Mouse (Mus musculus): ENCODE measurements around the gene Tsfm. TPM values are rescaled to one million over a fixed set of nuclear protein-coding genes. Genes with fewer than 3 reads are reported as not detected.

Gene Tsfm
- polyA plus RNA-seq, 1 experiment from 2014 or later = 79.9 TPM

- Histone ChIP-seq H3K4me2 (peak overlapping the region; percentile 77), H3K4me1 (peaks cover 69% of the 10 kb centered on the region), H3K27me3 (replicated peaks) (no peaks in the 10 kb centered on the region), H3K36me3 (no peaks in the 10 kb centered on the region), H3K9ac (peak overlapping the region; percentile 96; the same call in 1 of the 2 replicates), H3K4me3 (replicated peaks) (peak overlapping the region; percentile 90), H3K27ac (peak overlapping the region; percentile 100), H3K9me3 (no peaks in the 10 kb centered on the region)
- ATAC-seq (ENCODE audit: insufficient read depth, low FRiP score, low read depth) = no peak
- 19% methylated on average over 11 of the region's 11 CpGs for WGBS
Measured at GRCm38 (mm10) chr10:126980933-126981530, 49.6 kb downstream of the Tsfm start.

DNA sequence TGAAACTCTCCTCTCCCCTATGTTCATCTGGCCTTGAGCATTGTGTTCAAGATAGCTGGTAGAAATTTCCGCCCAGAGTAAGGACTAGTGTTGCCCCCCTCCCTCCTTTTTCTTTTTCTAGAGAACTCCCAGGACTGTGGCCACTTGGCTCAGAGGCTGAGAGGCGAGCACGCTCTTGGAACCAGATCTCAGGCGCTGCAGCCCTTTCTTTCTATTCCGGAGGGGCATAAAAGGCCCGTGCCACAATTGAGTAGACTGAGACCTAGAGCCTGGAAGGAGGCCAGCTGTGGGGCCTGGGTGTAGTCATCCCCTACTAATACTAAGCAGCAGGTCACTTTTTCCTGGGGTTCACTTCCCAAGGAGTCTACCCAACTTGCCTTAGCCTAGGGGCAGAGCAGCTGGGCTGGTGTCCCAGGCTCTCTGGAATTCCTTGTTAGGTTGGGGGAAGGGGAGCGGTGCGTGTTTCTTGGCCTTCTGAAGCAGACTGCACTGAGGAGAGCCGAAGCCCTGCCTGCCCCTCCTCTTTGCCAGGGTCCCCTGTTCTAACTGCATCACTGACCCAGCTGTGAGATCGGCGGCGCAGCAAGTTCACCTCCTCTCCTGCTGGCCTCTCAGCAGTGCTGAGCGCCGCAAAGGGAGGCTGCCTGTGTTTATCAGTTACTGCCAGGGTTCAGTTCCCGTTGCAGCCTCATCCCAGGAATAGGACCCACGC is 50.3 kb downstream of the Tsfm start:
- Histone ChIP-seq H3K27me3 (replicated peaks) (no peaks in the 10 kb centered on the region), H3K4me1 (peaks cover 62% of the 10 kb centered on the region), H3K9ac (peak overlapping the region; percentile 96), H3K4me3 (replicated peaks) (peak overlapping the region; percentile 90), H3K27ac (peak overlapping the region; percentile 100), H3K4me2 (peak overlapping the region; percentile 77), H3K36me3 (no peaks in the 10 kb centered on the region), H3K9me3 (no peaks in the 10 kb centered on the region)
- whole genome bisulfite sequencing = 4% methylated on average over 16 of the region's 16 CpGs
- no peak for ATAC-seq (ENCODE audit: insufficient read depth, low FRiP score, low read depth)

- H3K36me3 ChIP-seq = no peaks in the 10 kb centered on the region
- ATAC-seq (ENCODE audit: insufficient read depth, low FRiP score, low read depth) = no peak
- H3K9me3 ChIP-seq = no peaks in the 10 kb centered on the region
- peak overlapping the region; percentile 96 for H3K9ac ChIP-seq
- H3K4me1 ChIP-seq = peaks cover 56% of the 10 kb centered on the region
- H3K27me3 ChIP-seq (replicated peaks) = no peaks in the 10 kb centered on the region
- peak overlapping the region; percentile 90 for H3K4me3 ChIP-seq (replicated peaks)
- H3K4me2 ChIP-seq = peak overlapping the region; percentile 77
- H3K27ac ChIP-seq = peak overlapping the region; percentile 100
- whole genome bisulfite sequencing = under 1% methylated on average over 48 of the region's 57 CpGs
Measured at GRCm38 (mm10) chr10:126979636-126980151, 50.9 kb downstream of the Tsfm start.

- Histone ChIP-seq H3K4me3 (replicated peaks) (peak overlapping the region; percentile 90), H3K36me3 (no peaks in the 10 kb centered on the region), H3K9ac (peak overlapping the region; percentile 96), H3K27ac (peak overlapping the region; percentile 100), H3K9me3 (no peaks in the 10 kb centered on the region), H3K4me1 (peaks cover 50% of the 10 kb centered on the region), H3K4me2 (peak overlapping the region; percentile 77), H3K27me3 (replicated peaks) (no peaks in the 10 kb centered on the region)
- ATAC-seq (ENCODE audit: insufficient read depth, low FRiP score, low read depth) = no peak; the same call in 1 of the 2 replicates
- WGBS = under 1% methylated on average over 32 of the region's 62 CpGs
Measured at GRCm38 (mm10) chr10:126979121-126979635, 51.5 kb downstream of the Tsfm start.

- H3K36me3 ChIP-seq = no peaks in the 10 kb centered on the region
- peaks cover 44% of the 10 kb centered on the region for H3K4me1 ChIP-seq
- ATAC-seq (ENCODE audit: insufficient read depth, low FRiP score, low read depth) = peak; percentile 92
- no peaks in the 10 kb centered on the region for H3K27me3 ChIP-seq (replicated peaks)
- peak within 1 kb of the TSS; percentile 96 for H3K9ac ChIP-seq
- H3K4me2 ChIP-seq = peak within 1 kb of the TSS; percentile 79
- peak within 1 kb of the TSS; percentile 90 for H3K4me3 ChIP-seq (replicated peaks)
- WGBS = under 1% methylated on average over 55 of the region's 56 CpGs
- H3K27ac ChIP-seq = peak within 1 kb of the TSS; percentile 100
- H3K9me3 ChIP-seq = no peaks in the 10 kb centered on the region
Measured at GRCm38 (mm10) chr10:126978277-126978994, 52.2 kb downstream of the Tsfm start, which contains the start of gene Ctdsp2. TSS of gene Ctdsp2 (plus strand) at chr10:126978717.

GRCm38 (mm10) chr10:126977076-126977475 is 53.6 kb downstream of the Tsfm start:
- Histone ChIP-seq H3K9me3 (no peaks in the 10 kb centered on the region), H3K36me3 (no peaks in the 10 kb centered on the region), H3K27ac (no peak overlapping the region), H3K4me2 (no peak overlapping the region), H3K27me3 (replicated peaks) (no peaks in the 10 kb centered on the region), H3K4me1 (peaks cover 43% of the 10 kb centered on the region), H3K4me3 (replicated peaks) (no peak overlapping the region), H3K9ac (no peak overlapping the region)
- WGBS = 48% methylated on average over 4 of the region's 4 CpGs
- ATAC-seq (ENCODE audit: insufficient read depth, low FRiP score, low read depth) = no peak

- WGBS = 83% methylated on average over 6 of the region's 6 CpGs
- no peak for ATAC-seq (ENCODE audit: insufficient read depth, low FRiP score, low read depth)
Measured at GRCm38 (mm10) chr10:126975706-126976105, 54.9 kb downstream of the Tsfm start.

GRCm38 (mm10) chr10:126972988-126973387 is 57.7 kb downstream of the Tsfm start:
- Histone ChIP-seq H3K27me3 (replicated peaks) (no peaks in the 10 kb centered on the region), H3K36me3 (no peaks in the 10 kb centered on the region), H3K4me2 (0 out of 2 replicates have a peak overlapping the region, but pooled peaks have one; percentile 22), H3K4me3 (replicated peaks) (no peak overlapping the region), H3K9ac (no peak overlapping the region), H3K9me3 (no peaks in the 10 kb centered on the region), H3K4me1 (peaks cover 36% of the 10 kb centered on the region), H3K27ac (peak overlapping the region; percentile 88)
- ATAC-seq (ENCODE audit: insufficient read depth, low FRiP score, low read depth) = no peak
- WGBS = 22% methylated on average over 7 of the region's 7 CpGs

More at GRCm38 (mm10) chr10:126975706-126976105, 54.9 kb downstream of the Tsfm start:
- Histone ChIP-seq H3K4me3 (replicated peaks) (no peak overlapping the region), H3K4me2 (no peak overlapping the region), H3K27ac (no peak overlapping the region), H3K36me3 (no peaks in the 10 kb centered on the region), H3K9me3 (no peaks in the 10 kb centered on the region), H3K9ac (no peak overlapping the region), H3K27me3 (replicated peaks) (no peaks in the 10 kb centered on the region), H3K4me1 (peaks cover 41% of the 10 kb centered on the region)

GRCm38 (mm10) chr10:126972051-126972725 is 58.5 kb downstream of the Tsfm start:
- H3K9me3 ChIP-seq = no peaks in the 10 kb centered on the region
- H3K4me2 ChIP-seq = peak overlapping the region; percentile 22
- peak overlapping the region; percentile 88 for H3K27ac ChIP-seq
- no peaks in the 10 kb centered on the region for H3K36me3 ChIP-seq
- peaks cover 31% of the 10 kb centered on the region for H3K4me1 ChIP-seq
- 17% methylated on average over 13 of the region's 13 CpGs for WGBS
- no peak overlapping the region for H3K9ac ChIP-seq
- no peaks in the 10 kb centered on the region for H3K27me3 ChIP-seq (replicated peaks)
- peak; percentile 89 for ATAC-seq (ENCODE audit: insufficient read depth, low FRiP score, low read depth)
- 0 out of 2 replicates have a peak overlapping the region, but pooled peaks have one; percentile 6 for H3K4me3 ChIP-seq (replicated peaks)

- Histone ChIP-seq H3K4me3 (replicated peaks) (0 out of 2 replicates have a peak overlapping the region, but pooled peaks have one; percentile 6), H3K4me2 (peak overlapping the region; percentile 22), H3K4me1 (peaks cover 27% of the 10 kb centered on the region), H3K36me3 (no peaks in the 10 kb centered on the region), H3K9me3 (no peaks in the 10 kb centered on the region), H3K27ac (peak overlapping the region; percentile 88), H3K9ac (no peak overlapping the region), H3K27me3 (replicated peaks) (no peaks in the 10 kb centered on the region)
- peak; percentile 15 for ATAC-seq (ENCODE audit: insufficient read depth, low FRiP score, low read depth)
- 15% methylated on average over 12 of the region's 12 CpGs for WGBS
Measured at GRCm38 (mm10) chr10:126971363-126972050, 59.1 kb downstream of the Tsfm start.
